In genomic region chr19:7057126-7057721, GRCm38 (mm10) we compare ENCODE assay signal across 7 mouse cellular contexts. TPM values are rescaled to one million over a fixed set of nuclear protein-coding genes. Genes with fewer than 3 reads are reported as not detected.
A peak's percentile ranks its signal among the peaks of the same experiment; 100 is the strongest.
DNase-seq lines count a peak whose midpoint lies in the region; ATAC-seq lines count a peak whose summit lies in the region.

No protein-coding gene starts in this region.

- 2% methylated on average over 16 of the region's 16 CpGs for WGBS in hindbrain, embryonic 16.5 days

- no peaks in the 10 kb centered on the region for H3K9me3 ChIP-seq in hindbrain, embryonic 16.5 days (ENCODE audit: control insufficient read depth, low read length)

- peaks cover 18% of the 10 kb centered on the region for H3K4me1 ChIP-seq in hindbrain, embryonic 16.5 days (ENCODE audit: control insufficient read depth, insufficient read depth, low read depth, low read length)

- no peaks in the 10 kb centered on the region for H3K36me3 ChIP-seq in hindbrain, embryonic 16.5 days (ENCODE audit: control insufficient read depth, insufficient read depth, low read length)

- H3K27ac ChIP-seq in hindbrain, embryonic 16.5 days (ENCODE audit: low read depth, low read length) = no peak overlapping the region

- peak; percentile 45 for ATAC-seq in hindbrain, embryonic 16.5 days

- peaks cover 3% of the 10 kb centered on the region for H3K27me3 ChIP-seq in hindbrain, embryonic 16.5 days (replicated peaks; ENCODE audit: control insufficient read depth, insufficient read depth, low read length)

- H3K4me2 ChIP-seq in hindbrain, embryonic 16.5 days (ENCODE audit: low read length) = peak overlapping the region; percentile 99

- peak overlapping the region; percentile 72 for H3K9ac ChIP-seq in hindbrain, embryonic 16.5 days (ENCODE audit: low read depth, low read length)

- DNase-seq in lung, adult 18-20 months = peak; percentile 21
- no peak for DNase-seq in lung, postnatal 36 days
- peak; percentile 84 for DNase-seq in adrenal gland, postnatal 14 days
- DNase-seq in cerebellum, postnatal 10 days = peak; percentile 71 to 75
- DNase-seq in lung, postnatal 14 days = peak; percentile 65
- DNase-seq in natural killer cell, adult 2 months (ENCODE audit: low spot score in 2 of 2) = no peak

- peak overlapping the region; percentile 77 for H3K4me3 ChIP-seq in hindbrain, embryonic 16.5 days (ENCODE audit: low read length)

RNA-seq across cellular contexts. Expression of gene Macrod1, which starts 0.6 kb away (rescaled TPM):
- 118 and 138 TPM in 2 replicates for total RNA-seq in adrenal gland, postnatal 14 days (2021)
- 6.3 and 7.1 TPM in 2 replicates for polyA plus RNA-seq in hindbrain, embryonic 16.5 days (2015; fragmentation: Nextera tagmentation; extraction: Ambion mirVana)

RNA-seq across cellular contexts. Expression of gene Stip1, which starts 17.5 kb away (rescaled TPM):
- total RNA-seq in adrenal gland, postnatal 14 days (2021) = 132 and 155 TPM in 2 replicates
- polyA plus RNA-seq in hindbrain, embryonic 16.5 days (2015; fragmentation: Nextera tagmentation; extraction: Ambion mirVana) = 214 and 236 TPM in 2 replicates

RNA-seq across cellular contexts. Expression of gene Fermt3, which starts 38.0 kb away (rescaled TPM):
- total RNA-seq in adrenal gland, postnatal 14 days (2021) = 6.4 and 14.2 TPM in 2 replicates
- 4.0 and 5.7 TPM in 2 replicates for polyA plus RNA-seq in hindbrain, embryonic 16.5 days (2015; fragmentation: Nextera tagmentation; extraction: Ambion mirVana)

RNA-seq across cellular contexts. Expression of gene Flrt1, which starts 48.3 kb away (rescaled TPM):
- 1.2 and 1.5 TPM in 2 replicates for total RNA-seq in adrenal gland, postnatal 14 days (2021)
- polyA plus RNA-seq in hindbrain, embryonic 16.5 days (2015; fragmentation: Nextera tagmentation; extraction: Ambion mirVana) = 8.8 and 11.3 TPM in 2 replicates

Comparison
In these comparisons a context has a peak if more than half of its experiments do, and no peak if none do; other contexts are left out.
1. DNase-seq: peak in lung, adult 18-20 months (2 of 2), adrenal gland, postnatal 14 days (single experiment), cerebellum, postnatal 10 days (2 of 2) and lung, postnatal 14 days (single experiment); none in lung, postnatal 36 days (single experiment) and natural killer cell, adult 2 months (0 of 2).